Mouse (Mus musculus): ENCODE measurements around the gene Snx32. TPM values are rescaled to one million over a fixed set of nuclear protein-coding genes. Genes with fewer than 3 reads are reported as not detected.

Snx32 gene
- 123 and 125 TPM in 2 replicates for polyA plus RNA-seq (2012; rRNA removed)

DNA sequence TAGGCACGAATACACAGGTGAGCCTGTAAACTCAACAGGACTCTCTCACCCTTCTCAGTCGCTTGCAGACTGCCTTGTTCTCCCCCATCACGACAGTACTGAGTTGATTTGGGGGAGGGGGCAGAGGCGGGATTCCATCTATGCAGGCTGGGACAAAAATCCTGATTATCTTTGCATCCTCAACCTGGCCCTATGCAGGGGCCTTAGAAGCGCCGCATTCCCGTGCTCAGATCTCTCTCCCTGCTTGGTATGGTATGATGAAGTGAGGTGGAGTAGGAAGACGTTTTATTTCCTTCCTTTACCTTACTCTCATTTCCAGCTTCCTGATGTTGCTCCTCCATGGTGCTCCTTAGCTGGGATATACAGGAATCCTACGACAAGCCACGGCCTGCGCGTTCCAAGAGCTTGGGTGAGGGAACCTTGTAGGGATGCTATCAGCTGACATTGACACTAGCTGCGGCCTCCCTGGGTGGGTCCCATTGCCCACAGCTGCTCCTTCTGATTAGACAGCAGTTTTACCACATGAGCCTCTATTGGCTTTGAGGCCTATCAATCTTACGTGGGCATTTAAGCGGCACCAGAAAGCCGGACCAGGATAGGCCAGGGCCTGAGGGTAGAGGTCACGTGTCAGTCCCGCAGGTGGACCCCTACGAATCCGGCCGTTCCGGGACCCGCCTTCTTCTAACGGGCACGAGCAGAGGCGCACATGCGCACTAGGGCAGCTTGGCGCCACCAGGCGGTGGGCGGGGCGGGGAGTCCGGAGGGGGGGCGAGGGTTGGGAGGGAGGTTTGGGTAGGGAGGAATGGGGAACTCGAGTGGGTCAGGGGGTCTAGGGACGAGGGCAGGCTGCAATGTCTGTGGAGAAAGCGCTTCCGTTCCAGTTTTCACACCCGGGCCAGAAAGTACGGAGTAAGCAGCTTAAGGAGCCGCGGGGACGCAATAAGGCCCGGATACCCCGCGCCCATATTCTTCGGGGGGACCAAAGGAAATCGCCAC, at the start of gene Snx32:
TSS of gene Snx32 (minus strand) at position 508 of the 996 bp plus-strand sequence.

DNA sequence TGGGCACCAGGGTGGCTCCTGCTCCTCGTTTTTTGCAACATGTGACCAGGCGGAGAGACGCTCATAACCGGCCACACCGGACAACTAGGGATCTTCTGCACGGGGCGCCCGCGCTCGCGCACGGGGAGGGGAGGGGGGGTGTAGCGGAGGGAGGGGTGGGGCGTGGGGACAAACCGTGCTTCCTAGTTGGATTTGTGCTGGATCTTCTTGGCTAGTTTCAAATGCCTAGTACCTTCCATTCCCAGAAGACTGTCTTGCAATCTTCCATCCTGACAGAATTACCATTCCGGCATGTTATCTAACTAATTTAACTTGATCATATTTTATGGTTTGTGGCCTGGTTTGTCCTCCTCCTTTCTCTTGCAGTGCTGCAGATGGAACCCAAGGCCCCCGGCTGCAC, 6.7 kb downstream of the Snx32 start, which contains the start of gene 1700020D05Rik:
TSS of gene 1700020D05Rik (minus strand) at position 101 of the 400 bp plus-strand sequence.

DNA sequence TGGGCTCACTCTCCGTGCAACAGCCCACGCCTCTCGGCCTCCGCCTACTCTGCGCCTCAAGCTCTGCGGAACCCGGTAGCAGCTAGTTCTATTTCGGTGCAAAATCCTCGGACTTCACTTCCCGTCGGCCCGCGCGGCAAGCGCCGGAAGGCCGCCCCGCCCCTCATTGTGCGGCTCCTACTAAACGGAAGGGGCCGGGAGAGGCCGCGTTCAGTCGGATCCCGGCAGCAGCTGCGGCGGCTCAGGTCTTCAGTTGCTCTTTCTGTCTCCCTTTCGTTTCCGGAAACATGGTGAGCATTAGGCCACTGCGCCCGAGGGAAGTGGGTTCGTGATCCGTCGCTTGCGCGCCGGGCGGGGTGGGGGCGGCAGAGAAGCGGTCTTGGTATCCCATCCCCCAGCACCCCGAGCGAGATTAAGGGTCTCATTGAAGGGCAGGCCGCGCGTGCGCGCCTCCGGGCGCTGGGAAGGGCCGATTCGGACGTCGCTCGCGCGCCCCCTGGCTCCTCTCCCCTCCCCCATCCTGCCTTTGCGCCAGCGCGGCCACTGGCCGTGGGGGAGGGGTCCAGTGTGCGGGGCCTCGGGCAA, 19.9 kb downstream of the Snx32 start, which contains the start of gene Cfl1:
TSS of gene Cfl1 (plus strand) at position 143 of the 585 bp plus-strand sequence.

DNA sequence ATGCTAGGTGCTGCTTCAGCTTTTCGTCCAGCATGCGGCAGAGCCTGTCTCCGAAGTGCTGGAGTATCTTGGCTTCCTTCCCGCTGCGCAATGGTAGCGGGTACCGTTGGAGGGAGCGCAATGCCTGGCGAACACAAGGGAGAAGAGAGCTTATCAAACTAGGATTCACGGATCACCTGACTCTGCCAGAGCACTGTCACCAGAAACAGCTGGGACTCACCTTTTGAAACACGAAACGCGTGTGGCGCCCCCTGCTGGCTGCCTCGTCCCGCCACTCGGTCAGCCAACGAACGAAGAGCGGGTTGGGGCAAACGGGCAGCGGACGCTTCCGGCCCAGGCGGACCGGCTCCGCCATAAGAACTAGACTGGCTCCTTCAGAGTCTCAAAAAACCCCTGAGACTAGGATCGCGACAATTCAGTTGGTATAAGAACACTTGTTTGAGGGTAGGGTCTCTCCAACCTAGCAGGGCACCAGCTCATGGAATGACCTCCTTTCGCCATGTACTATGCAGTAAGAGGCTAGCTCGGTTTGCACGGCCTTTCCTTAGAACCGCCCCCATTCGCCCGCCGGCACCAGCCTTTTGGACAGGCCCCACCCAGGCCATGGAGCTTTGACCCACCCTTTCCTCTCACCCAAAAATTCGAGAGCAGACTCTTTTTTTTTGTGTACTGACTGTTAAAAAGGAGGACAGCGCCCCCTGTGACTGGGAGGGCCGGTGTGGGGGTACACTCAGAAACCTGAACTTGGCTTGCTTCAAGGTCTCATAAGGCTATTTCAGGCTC, 22.4 kb downstream of the Snx32 start, which contains the start of gene Mus81:
TSS of gene Mus81 (minus strand) at position 635 of the 783 bp plus-strand sequence.

DNA sequence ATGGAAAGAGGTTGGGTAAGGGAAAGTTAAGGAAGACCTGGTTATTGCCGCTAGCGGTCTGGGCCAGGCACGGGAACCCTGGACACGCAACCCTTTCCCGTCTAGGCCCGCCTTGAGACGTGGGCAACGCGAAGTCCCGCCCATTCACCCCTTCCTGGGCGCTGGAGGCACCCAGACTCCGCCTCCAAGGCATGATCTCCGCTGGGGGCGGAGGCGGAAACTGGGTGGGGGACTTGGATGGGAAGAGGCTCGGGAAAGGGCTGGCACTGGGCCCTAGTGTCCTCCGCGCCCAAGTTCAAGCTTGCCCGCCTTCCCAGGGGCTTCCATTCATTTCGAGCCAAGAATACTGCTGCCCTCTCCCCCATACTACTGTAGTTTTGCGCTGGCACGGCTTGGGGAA, 36.6 kb downstream of the Snx32 start, which contains the start of gene Efemp2:
TSS of gene Efemp2 (plus strand) at position 235 of the 400 bp plus-strand sequence.

DNA sequence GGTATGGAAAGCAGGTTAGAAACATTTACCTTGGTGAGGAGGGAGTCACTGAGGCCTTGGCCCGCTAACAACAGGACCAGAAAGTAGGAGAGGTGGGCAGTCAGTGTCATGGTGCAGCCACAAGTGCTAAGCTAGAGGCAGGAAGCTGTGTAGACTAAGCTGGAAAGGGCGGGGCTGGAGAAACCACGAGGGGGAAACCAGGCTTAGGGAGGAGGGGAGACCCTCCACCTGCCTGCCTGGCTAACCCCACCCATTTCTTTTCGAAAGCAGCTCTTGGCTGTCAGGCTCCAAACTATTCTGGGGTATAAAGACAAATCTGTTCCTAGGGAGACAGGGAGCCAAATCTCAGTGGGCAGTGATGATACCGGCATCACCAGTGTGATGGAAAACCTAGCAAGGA, 42.0 kb downstream of the Snx32 start, which contains the start of gene Ctsw:
TSS of gene Ctsw (minus strand) at position 134 of the 400 bp plus-strand sequence.

DNA sequence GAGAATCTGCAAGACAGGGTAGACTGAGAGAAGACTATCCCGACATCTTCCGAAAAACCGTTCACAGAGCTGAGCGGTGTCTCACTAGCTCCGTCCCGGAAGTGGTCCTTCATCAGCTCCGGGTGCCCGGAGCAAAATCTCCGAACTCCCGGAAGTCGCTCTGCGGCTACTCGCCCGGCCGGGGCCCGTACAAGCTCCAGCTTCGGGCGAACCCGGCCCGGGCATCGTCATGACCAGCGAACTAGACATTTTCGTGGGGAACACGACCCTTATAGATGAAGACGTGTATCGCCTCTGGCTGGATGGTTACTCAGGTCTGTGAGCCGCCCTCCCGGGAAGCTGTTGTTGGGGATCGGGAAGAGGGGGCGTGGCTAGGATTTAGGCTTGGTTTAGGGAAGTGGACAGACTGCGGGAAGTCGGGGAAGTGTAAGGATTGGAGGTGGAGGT, 49.9 kb downstream of the Snx32 start, which contains the start of gene Fibp:
TSS of gene Fibp (plus strand) at position 151 of the 447 bp plus-strand sequence.

DNA sequence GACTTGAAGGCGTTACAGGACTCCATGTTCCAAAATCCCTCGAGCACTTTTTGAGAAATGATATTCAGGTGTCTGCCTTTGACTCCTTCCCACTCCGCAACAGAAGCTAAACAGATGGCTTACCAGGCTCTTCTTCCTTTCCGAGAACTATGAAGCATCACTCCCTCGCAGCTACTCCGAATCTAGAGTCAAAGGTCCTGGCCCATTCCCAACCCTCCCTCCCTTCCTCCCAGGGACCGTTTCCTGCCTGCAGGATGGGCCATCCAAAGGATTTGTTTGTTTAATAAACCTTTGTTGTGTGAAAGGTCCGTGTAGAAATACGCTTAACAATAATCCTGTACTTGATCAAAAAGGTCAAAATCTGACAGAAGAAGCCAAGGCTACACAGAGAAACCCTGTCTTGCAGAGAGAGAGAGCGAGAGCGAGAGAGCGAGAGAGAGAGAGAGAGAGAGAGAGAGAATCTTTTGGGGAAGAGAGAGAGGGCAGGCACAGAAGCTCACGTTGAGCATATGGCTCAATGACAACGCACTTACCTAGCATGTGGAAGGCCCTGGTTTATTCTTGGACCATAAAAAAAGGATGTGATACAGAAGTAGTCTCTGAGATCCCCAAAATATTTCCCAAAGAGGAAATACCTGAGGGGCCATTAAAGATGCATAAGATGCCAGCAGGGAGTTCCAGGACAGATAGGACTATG, 52.4 kb downstream of the Snx32 start, which contains the start of gene Ccdc85b:
TSS of gene Ccdc85b (minus strand) at position 149 of the 697 bp plus-strand sequence.

DNA sequence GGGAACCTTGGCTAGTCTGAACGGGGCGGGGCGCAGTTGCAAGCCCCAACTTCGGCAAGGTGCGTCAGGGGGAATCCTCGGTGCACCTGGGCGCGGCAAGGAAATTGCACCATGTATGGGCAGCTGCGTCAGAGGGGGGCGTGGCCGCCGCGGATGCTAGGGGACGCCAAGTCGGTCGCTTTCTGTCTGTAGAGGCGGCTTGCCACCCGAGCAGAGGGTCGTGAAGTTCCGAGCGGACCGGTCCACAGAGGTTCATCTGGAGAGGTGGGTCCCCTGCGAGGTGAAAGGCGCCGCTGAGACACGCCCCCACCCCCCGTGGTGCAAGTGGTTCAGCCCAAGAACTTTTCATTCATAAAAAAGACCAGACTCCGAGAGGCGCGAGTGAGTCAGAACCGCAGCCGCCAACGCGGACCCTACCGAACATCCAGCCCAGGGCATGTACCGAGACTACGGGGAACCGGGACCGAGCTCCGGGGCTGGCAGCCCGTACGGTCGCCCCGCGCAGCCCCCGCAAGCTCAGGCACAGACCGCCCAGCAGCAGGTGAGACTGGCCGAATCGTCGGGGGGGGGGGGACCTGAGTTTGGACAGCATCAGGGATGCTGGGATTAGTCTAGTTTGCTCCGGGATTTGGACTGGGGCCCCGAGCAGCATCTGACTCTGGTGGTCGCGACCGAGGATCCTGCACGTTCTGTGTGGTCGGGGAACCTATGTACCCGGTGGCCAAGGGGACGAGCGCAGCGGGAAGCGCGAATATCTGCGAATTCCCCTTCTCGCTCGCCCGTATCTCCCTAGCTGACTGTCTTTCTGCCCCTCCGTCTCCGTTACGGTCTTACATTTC, 62.6 kb downstream of the Snx32 start, which contains the start of gene Fosl1:
TSS of gene Fosl1 (plus strand) at position 33 of the 839 bp plus-strand sequence.

Other genes starting within 250 kb of the Snx32 start
- 50.6 and 57.1 TPM in 2 replicates for gene Pacs1, start 237.4 kb downstream of the Snx32 start, polyA plus RNA-seq (2012; rRNA removed)
- 142 and 151 TPM in 2 replicates for gene Sf3b2, start 215.1 kb downstream of the Snx32 start, polyA plus RNA-seq (2012; rRNA removed)
- gene Gal3st3, start 212.2 kb downstream of the Snx32 start, polyA plus RNA-seq (2012; rRNA removed): 38.8 and 47.3 TPM in 2 replicates
- gene Catsper1, start 174.8 kb downstream of the Snx32 start, polyA plus RNA-seq (2012; rRNA removed): not detected in 2 replicates
- gene Cst6, start 161.0 kb downstream of the Snx32 start, polyA plus RNA-seq (2012; rRNA removed): 4.0 and 5.6 TPM in 2 replicates
- gene Eif1ad, start 143.8 kb downstream of the Snx32 start, polyA plus RNA-seq (2012; rRNA removed): 28.7 and 30.5 TPM in 2 replicates
- gene Banf1, start 143.4 kb downstream of the Snx32 start, polyA plus RNA-seq (2012; rRNA removed): 233 and 237 TPM in 2 replicates
- 49.1 and 51.8 TPM in 2 replicates for gene Sart1, start 121.8 kb downstream of the Snx32 start, polyA plus RNA-seq (2012; rRNA removed)
- not detected in 2 replicates for gene Tsga10ip, start 108.0 kb downstream of the Snx32 start, polyA plus RNA-seq (2012; rRNA removed)
- gene Drap1, start 85.6 kb downstream of the Snx32 start, polyA plus RNA-seq (2012; rRNA removed): 280 and 282 TPM in 2 replicates
- 73.3 and 80.7 TPM in 2 replicates for gene AI837181, start 85.4 kb downstream of the Snx32 start, polyA plus RNA-seq (2012; rRNA removed)
- gene Fosl1, start 63.0 kb downstream of the Snx32 start, polyA plus RNA-seq (2012; rRNA removed): 0.04 and 0.43 TPM in 2 replicates
- gene Ccdc85b, start 52.6 kb downstream of the Snx32 start, polyA plus RNA-seq (2012; rRNA removed): 13.9 and 14.0 TPM in 2 replicates
- gene Fibp, start 49.9 kb downstream of the Snx32 start, polyA plus RNA-seq (2012; rRNA removed): 180 and 186 TPM in 2 replicates
- gene Ctsw, start 42.0 kb downstream of the Snx32 start, polyA plus RNA-seq (2012; rRNA removed): 1.4 and 2.1 TPM in 2 replicates
- gene Efemp2, start 36.6 kb downstream of the Snx32 start, polyA plus RNA-seq (2012; rRNA removed): 44.4 and 44.9 TPM in 2 replicates
- 58.1 and 60.9 TPM in 2 replicates for gene Mus81, start 22.1 kb downstream of the Snx32 start, polyA plus RNA-seq (2012; rRNA removed)
- 1,742 and 1,884 TPM in 2 replicates for gene Cfl1, start 20.1 kb downstream of the Snx32 start, polyA plus RNA-seq (2012; rRNA removed)
- gene 1700020D05Rik, start 6.8 kb downstream of the Snx32 start, polyA plus RNA-seq (2012; rRNA removed): 3.7 and 4.2 TPM in 2 replicates
- gene Ovol1, start 50.1 kb upstream of the Snx32 start, polyA plus RNA-seq (2012; rRNA removed): 0.08 and 0.28 TPM in 2 replicates
- 2.4 and 3.0 TPM in 2 replicates for gene Ap5b1, start 57.5 kb upstream of the Snx32 start, polyA plus RNA-seq (2012; rRNA removed)
- 56.0 and 58.7 TPM in 2 replicates for gene Rnaseh2c, start 91.3 kb upstream of the Snx32 start, polyA plus RNA-seq (2012; rRNA removed)
- 152 and 153 TPM in 2 replicates for gene Kat5, start 99.7 kb upstream of the Snx32 start, polyA plus RNA-seq (2012; rRNA removed)
- gene Rela, start 126.9 kb upstream of the Snx32 start, polyA plus RNA-seq (2012; rRNA removed): 31.6 and 36.0 TPM in 2 replicates
- gene Sipa1, start 153.2 kb upstream of the Snx32 start, polyA plus RNA-seq (2012; rRNA removed): 26.9 and 30.9 TPM in 2 replicates
- 14.0 and 14.2 TPM in 2 replicates for gene Map3k11, start 178.2 kb upstream of the Snx32 start, polyA plus RNA-seq (2012; rRNA removed)
- gene Pcnx3, start 178.4 kb upstream of the Snx32 start, polyA plus RNA-seq (2012; rRNA removed): 65.0 and 76.6 TPM in 2 replicates
- gene Kcnk7, start 193.8 kb upstream of the Snx32 start, polyA plus RNA-seq (2012; rRNA removed): 0.09 TPM in 1 of 2 replicates, not detected in the other
- gene Ehbp1l1, start 215.8 kb upstream of the Snx32 start, polyA plus RNA-seq (2012; rRNA removed): 34.9 and 37.4 TPM in 2 replicates
- gene Fam89b, start 219.1 kb upstream of the Snx32 start, polyA plus RNA-seq (2012; rRNA removed): 177 and 188 TPM in 2 replicates
- 33.3 and 45.8 TPM in 2 replicates for gene Ltbp3, start 230.4 kb upstream of the Snx32 start, polyA plus RNA-seq (2012; rRNA removed)